Mouse (Mus musculus): ENCODE measurements around the gene Amz1. TPM values are rescaled to one million over a fixed set of nuclear protein-coding genes. Genes with fewer than 3 reads are reported as not detected.

Amz1 gene
- 1.8 and 2.7 TPM in 2 replicates for total RNA-seq (2023)

GRCm38 (mm10) chr5:140723822-140724221, at the start of gene Amz1:
Amz1 (plus strand) TSS chr5:140724127.

GRCm38 (mm10) chr5:140702103-140702513, 21.8 kb upstream of the Amz1 start, which contains the start of gene Iqce:
Iqce (minus strand) TSS chr5:140702378.

GRCm38 (mm10) chr5:140704378-140705251, 19.3 kb upstream of the Amz1 start, which contains the start of gene Brat1:
Brat1 (plus strand) TSS chr5:140705011.

Other genes starting within 250 kb of the Amz1 start
- gene Chst12, start 218.6 kb upstream of the Amz1 start, total RNA-seq (2023), result 109 and 110 TPM in 2 replicates
- not detected in 2 replicates for gene Grifin, start 159.1 kb upstream of the Amz1 start, total RNA-seq (2023)
- gene Lfng, start 116.8 kb upstream of the Amz1 start, total RNA-seq (2023), result 60.4 and 65.0 TPM in 2 replicates
- 94.7 and 115 TPM in 2 replicates for gene Ttyh3, start 75.1 kb upstream of the Amz1 start, total RNA-seq (2023)
- 10.2 and 13.0 TPM in 2 replicates for gene Iqce, start 21.7 kb upstream of the Amz1 start, total RNA-seq (2023)
- gene Brat1, start 19.1 kb upstream of the Amz1 start, total RNA-seq (2023), result 13.9 and 14.8 TPM in 2 replicates
- gene Gna12, start 106.3 kb downstream of the Amz1 start, total RNA-seq (2023), result 22.0 and 27.7 TPM in 2 replicates